Mouse (Mus musculus) lung, postnatal 0 days (tissue): Measurements from ENCODE around the gene Hacd4. TPM values are rescaled to one million over a fixed set of nuclear protein-coding genes. Genes with fewer than 3 reads are reported as not detected.
"Not testable (repeated sequence)": the region's sequence is repeated elsewhere in the genome, so short reads cannot be mapped to it uniquely, and the experiment has no call there.

Source experiments
- ATAC-seq: fragments of 200-750 bp; cut with Nextera tagmentation; 2 replicates; pipeline ENCODE4 v1.8.0; 2017; ENCODE audit warnings: moderate library complexity
- DNase-seq: peaks from one replicate; pipeline ENCODE4 v3.0.0-alpha.2; 2016; ENCODE audit warnings: low spot score
- H3K27ac ChIP-seq: fragments of 300-500 bp; sonication (generic); 2 replicates; pipeline ENCODE4 v1.5.1; 2014; ENCODE audit warnings: antibody characterized with exemption, mild to moderate bottlenecking, low read length, mixed read lengths
- H3K27me3 ChIP-seq: fragments of 300-500 bp; sonication (generic); replicated peaks from 2 replicates; pipeline ENCODE4 v1.6.1; 2014; ENCODE audit warnings: low read length, mixed read lengths; ENCODE audit not compliant: insufficient read depth
- H3K36me3 ChIP-seq: fragments of 300-500 bp; sonication (generic); 2 replicates; pipeline ENCODE4 v1.6.1; 2014; ENCODE audit warnings: low read length, mixed read lengths; ENCODE audit not compliant: insufficient read depth
- H3K4me1 ChIP-seq: fragments of 300-500 bp; sonication (generic); 2 replicates; pipeline ENCODE4 v1.6.1; 2014; ENCODE audit warnings: antibody characterized with exemption, low read depth, low read length, mixed read lengths; ENCODE audit not compliant: insufficient read depth
- H3K4me2 ChIP-seq: fragments of 300-500 bp; sonication (generic); replicated peaks from 2 replicates; pipeline ENCODE4 v1.6.1; 2014; ENCODE audit warnings: low read depth, mild to moderate bottlenecking, low read length, moderate library complexity, mixed read lengths
- H3K4me3 ChIP-seq: fragments of 300-500 bp; sonication (generic); 2 replicates; pipeline ENCODE4 v1.5.1; 2014; ENCODE audit warnings: low read depth, low read length
- H3K9ac ChIP-seq: fragments of 300-500 bp; sonication (generic); replicated peaks from 2 replicates; pipeline ENCODE4 v1.6.1; 2014; ENCODE audit warnings: low read depth, mild to moderate bottlenecking
- H3K9me3 ChIP-seq: fragments of 300-500 bp; sonication (generic); 2 replicates; pipeline ENCODE4 v1.6.1; 2016; ENCODE audit warnings: low read length, mixed read lengths
- CTCF ChIP-seq: IDR thresholded peaks from 2 replicates; pipeline ENCODE4 v1.5.1; 2016; ENCODE audit warnings: antibody characterized with exemption, mild to moderate bottlenecking
- EP300 ChIP-seq: IDR thresholded peaks from 2 replicates; pipeline ENCODE4 v1.6.1; 2016; ENCODE audit warnings: antibody characterized with exemption, mild to moderate bottlenecking, control low read depth
- WGBS: fragments of 180-500 bp; shearing (Covaris S2); extraction: QIAGEN DNeasy Blood & Tissue Kit; methylation state at CpG from one replicate; pipeline ENCODE4 v1.1.7; 2014; 5-methylcytosine and 5-hydroxymethylcytosine counted together
- polyA plus RNA-seq: library from polyadenylated mRNA; unstranded; fragments of >200 nt; fragmentation: Nextera tagmentation; extraction: Ambion mirVana; gene quantifications from 2 replicates; pipeline ENCODE4 v1.2.1, GENCODE M21; 2015

The Hacd4 gene
- polyA plus RNA-seq, 1 experiment from 2014 or later: 10.2 TPM

DNA sequence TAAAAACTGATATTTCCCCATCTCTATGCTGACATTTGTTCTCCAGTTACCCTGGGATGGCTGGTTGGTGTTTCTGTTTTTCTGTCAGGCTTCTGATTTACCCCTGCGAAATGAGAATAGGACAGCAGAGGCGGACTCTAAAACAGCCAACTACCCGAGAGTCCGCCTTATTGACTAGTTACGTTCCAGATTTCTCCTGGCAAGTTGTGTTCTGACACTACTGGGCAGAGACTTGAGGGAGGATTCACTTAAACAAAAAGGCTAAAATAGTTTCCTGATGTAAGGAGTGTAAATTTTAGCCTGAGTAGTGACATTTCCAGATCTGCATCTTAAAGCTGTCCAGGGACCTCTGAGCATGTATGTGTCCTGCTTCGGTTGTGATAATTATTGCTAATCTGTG, 35.8 kb downstream of the Hacd4 start:
- TF ChIP-seq CTCF: no peak
- TF ChIP-seq EP300: no peak
- Histone ChIP-seq H3K4me3 (no peak overlapping the region), H3K9me3 (no peaks in the 10 kb centered on the region), H3K36me3 (0 out of 2 replicates have a peak, but pooled peaks cover 4% of the 10 kb centered on the region), H3K27ac (no peak overlapping the region), H3K27me3 (no peaks in the 10 kb centered on the region), H3K9ac (no peak overlapping the region), H3K4me1 (no peaks in the 10 kb centered on the region), H3K4me2 (no peak overlapping the region)
- no peak for DNase-seq
- ATAC-seq: no peak
- 82% methylated on average over 6 of the region's 6 CpGs for WGBS

DNA sequence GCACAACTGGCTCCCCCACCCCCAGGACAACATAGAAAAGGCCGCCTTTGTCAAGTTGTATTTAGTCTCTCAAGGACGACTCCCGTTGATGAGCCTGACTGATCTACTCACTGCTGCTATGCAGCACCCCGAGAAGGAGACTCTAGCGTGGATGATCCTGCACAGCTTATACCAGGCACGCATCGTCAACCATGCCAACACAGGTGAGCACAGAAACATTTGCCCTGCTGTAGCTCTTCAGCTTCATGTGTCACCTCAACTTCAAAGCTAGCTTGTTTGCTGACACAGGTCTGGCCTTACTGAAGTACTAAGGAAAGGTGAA, 37.8 kb downstream of the Hacd4 start:
- no peak for ATAC-seq
- TF ChIP-seq CTCF (no peak), EP300 (no peak)
- WGBS: 83% methylated on average over 7 of the region's 7 CpGs
- Histone ChIP-seq H3K9me3 (no peaks in the 10 kb centered on the region), H3K4me1 (no peaks in the 10 kb centered on the region), H3K27me3 (no peaks in the 10 kb centered on the region), H3K36me3 (no peaks in the 10 kb centered on the region), H3K27ac (no peak overlapping the region), H3K4me2 (no peak overlapping the region), H3K4me3 (no peak overlapping the region), H3K9ac (no peak overlapping the region)
- DNase-seq: no peak

DNA sequence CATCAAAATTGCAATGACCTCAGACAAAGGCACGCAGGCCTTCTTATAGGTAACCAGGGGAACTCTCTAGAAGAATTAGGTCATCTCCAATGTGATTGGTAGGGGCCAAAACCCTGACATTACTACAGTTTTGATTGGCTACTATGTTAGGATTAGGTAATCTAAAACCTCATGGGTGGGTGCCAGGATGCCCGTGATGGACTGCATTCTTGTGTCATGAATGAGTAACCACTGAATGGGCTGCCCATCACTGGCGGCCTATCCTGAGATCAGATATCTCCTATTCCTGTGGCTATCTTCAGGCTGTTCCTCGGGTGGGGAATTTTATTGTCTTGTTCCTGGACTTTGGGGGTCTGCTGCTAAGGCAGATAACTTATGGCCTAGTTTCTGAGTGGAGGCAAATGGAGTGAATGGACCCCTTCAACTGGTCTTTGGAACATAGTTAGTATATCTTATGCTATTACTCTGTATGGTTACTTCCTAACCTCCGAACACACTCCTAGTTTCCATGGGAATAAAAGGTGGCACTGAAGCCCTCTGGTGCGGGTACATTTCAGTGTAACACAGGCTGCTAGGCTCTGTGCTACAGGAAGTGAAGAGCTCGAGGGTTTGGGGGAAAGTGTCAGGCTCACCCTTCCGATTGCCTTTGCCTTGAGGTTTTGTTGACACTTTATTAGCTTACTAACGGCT, 38.3 kb downstream of the Hacd4 start:
- no peak for DNase-seq
- WGBS: 67% methylated on average over 9 of the region's 9 CpGs

DNA sequence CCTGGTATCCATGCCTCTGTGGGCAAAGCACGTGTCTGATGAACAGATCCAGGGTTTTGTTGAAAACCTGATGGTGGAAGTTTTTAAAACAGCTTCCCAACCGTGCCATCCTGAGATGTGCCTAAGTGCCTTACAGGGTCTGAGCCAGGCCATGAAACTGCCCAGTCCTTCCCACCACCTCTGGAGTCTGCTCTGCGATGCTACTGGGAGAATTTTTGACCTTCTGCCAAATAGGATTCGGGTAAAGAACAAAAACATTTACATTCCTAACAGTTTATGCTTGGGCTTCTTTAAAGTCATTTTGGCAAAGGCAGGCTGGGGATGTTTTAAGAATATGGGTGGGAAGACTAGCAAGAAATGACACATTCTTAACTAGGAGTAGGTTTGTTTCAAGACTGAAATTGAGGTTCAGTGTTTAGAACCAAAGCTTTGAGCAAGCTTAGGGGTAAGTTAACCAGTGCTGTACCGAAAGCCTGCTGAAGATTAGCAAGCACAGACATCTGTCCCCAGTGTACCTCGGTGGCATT, 41.7 kb downstream of the Hacd4 start:
- H3K9me3 ChIP-seq: no peaks in the 10 kb centered on the region
- no peak overlapping the region for H3K4me3 ChIP-seq
- H3K27ac ChIP-seq: no peak overlapping the region
- WGBS: 45% methylated on average over 6 of the region's 6 CpGs
- H3K4me1 ChIP-seq: no peaks in the 10 kb centered on the region
- no peak for ATAC-seq
- no peaks in the 10 kb centered on the region for H3K27me3 ChIP-seq
- H3K36me3 ChIP-seq: no peaks in the 10 kb centered on the region
- peak; percentile 37 for DNase-seq
- H3K9ac ChIP-seq: no peak overlapping the region
- TF ChIP-seq CTCF (no peak), EP300 (no peak)
- no peak overlapping the region for H3K4me2 ChIP-seq

More for the DNA sequence above, 38.3 kb downstream of the Hacd4 start:
- ATAC-seq: no peak
- H3K4me3 ChIP-seq: no peak overlapping the region
- H3K9ac ChIP-seq: no peak overlapping the region
- H3K36me3 ChIP-seq: no peaks in the 10 kb centered on the region
- no peaks in the 10 kb centered on the region for H3K9me3 ChIP-seq
- no peaks in the 10 kb centered on the region for H3K4me1 ChIP-seq
- no peak overlapping the region for H3K27ac ChIP-seq
- no peaks in the 10 kb centered on the region for H3K27me3 ChIP-seq
- H3K4me2 ChIP-seq: no peak overlapping the region
- TF ChIP-seq CTCF (no peak), EP300 (no peak)

DNA sequence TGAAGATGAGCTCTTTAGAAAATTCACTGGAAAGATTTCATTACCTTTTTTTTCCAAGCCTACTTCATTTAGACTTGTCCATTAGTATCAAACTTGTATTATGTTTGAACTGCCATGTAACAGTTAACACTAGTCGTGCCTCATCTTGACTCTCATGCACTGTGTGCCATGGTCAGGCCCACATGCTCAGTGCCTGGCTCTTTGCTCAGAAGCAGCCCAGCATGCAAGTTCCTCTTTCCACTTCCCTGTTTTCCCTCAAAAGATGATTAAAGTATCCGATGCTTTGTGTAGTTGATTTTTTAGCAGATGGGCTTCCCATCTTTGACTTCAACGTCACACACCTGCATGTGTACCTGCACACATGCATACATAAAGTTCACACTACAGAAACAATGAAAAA, 43.0 kb downstream of the Hacd4 start:
- H3K36me3 ChIP-seq: no peaks in the 10 kb centered on the region
- ATAC-seq: no peak
- H3K9me3 ChIP-seq: no peaks in the 10 kb centered on the region
- H3K4me3 ChIP-seq: no peak overlapping the region
- H3K4me1 ChIP-seq: no peaks in the 10 kb centered on the region
- 84% methylated on average over 3 of the region's 3 CpGs for WGBS
- no peak overlapping the region for H3K4me2 ChIP-seq
- no peak overlapping the region for H3K27ac ChIP-seq
- DNase-seq: no peak
- TF ChIP-seq CTCF (no peak), EP300 (no peak)
- H3K27me3 ChIP-seq: no peaks in the 10 kb centered on the region
- H3K9ac ChIP-seq: no peak overlapping the region

DNA sequence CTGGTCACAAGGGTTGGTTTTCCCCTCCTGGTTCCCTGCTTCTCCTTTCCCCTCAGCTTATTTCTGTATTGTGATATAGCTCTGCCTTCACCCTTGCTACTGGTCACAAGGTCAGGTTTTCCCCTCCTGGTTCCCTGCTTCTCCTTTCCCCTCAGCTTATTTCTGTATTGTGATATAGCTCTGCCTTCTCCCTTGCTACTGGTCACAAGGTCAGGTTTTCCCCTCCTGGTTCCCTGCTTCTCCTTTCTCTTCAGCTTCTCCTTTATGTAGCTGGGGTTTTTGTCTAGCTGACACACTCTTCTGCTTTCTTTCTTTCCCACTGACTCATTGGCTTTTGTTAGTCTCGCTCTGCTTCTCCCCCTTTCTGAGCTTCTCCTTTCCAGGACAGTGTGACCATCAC, 48.1 kb downstream of the Hacd4 start:
- WGBS: 89% methylated on average over 1 of the region's 1 CpGs
- DNase-seq, ATAC-seq, H3K4me2 ChIP-seq, H3K27me3 ChIP-seq, H3K4me1 ChIP-seq, H3K9me3 ChIP-seq, H3K36me3 ChIP-seq, H3K9ac ChIP-seq, H3K27ac ChIP-seq, H3K4me3 ChIP-seq: not testable (repeated sequence)

DNA sequence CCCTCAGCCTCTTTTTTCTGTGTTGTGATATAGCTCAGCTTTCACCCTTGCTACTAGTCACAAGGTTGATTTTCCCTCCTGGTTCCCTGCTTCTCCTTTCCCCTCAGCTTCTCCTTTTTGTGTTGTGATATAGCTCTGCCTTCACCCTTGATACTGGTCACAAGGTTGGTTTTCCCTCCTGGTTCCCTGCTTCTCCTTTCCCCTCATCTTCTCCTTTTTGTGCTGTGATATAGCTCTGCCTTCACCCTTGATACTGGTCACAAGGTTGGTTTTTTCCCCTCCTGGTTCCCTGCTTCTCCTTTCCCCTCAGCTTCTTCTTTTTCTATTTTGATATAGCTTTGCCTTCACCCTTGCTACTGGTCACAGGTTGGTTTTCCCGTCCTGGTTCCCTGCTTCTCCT, 48.7 kb downstream of the Hacd4 start:
- Histone ChIP-seq H3K27ac (no peak overlapping the region), H3K4me1 (no peaks in the 10 kb centered on the region), H3K9ac (no peak overlapping the region), H3K4me3 (no peak overlapping the region), H3K36me3 (no peaks in the 10 kb centered on the region), H3K9me3 (no peaks in the 10 kb centered on the region), H3K4me2 (no peak overlapping the region), H3K27me3 (no peaks in the 10 kb centered on the region)
- WGBS: 72% methylated on average over 1 of the region's 1 CpGs
- TF ChIP-seq CTCF (no peak), EP300 (no peak)
- ATAC-seq (no peak), DNase-seq (no peak)
